ENCODE assay signal across 7 mouse cellular contexts in the genomic region with DNA sequence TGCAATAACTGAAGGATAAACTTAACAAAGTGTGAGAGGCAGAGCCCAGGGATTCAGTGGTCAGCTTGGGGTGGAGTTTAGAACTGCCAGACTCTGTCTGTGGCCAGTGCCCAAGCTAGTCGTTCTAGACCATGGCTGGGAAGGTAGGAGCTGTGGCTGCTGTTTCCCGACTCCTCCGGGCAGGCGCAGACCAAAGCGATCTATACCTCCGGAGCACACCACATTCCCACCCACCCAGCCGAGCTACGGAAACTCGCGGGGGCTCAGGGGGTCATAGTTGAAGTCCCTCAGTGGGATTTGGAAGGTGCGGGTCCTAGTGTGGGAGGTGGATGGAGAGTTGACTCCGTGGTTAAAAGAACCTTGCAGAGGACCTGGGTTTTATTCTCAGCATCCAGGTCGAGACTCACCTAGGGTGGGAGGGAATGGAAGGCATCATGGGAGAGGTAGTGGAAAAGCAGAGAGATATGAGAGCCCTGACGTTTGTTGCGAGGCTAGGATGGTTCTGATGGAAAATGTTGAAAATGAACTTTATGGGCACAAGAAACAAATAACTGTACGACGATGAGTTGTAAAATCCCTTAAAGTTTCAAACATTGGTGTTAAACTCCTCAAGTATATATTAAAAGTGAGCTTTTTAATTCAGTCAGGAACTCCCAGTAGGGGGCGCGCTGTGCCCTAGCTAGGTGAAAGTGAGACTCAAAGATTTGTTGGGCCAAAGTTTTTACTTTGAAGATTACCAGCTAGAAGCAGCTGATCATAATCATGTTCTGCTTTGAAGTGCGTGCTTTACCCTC. TPM values are rescaled to one million over a fixed set of nuclear protein-coding genes. Genes with fewer than 3 reads are reported as not detected.
DNase-seq lines count a peak whose midpoint lies in the region; ATAC-seq lines count a peak whose summit lies in the region.

No protein-coding gene starts in this region.

- peak overlapping the region; percentile 97 for H3K4me2 ChIP-seq in hindbrain, embryonic 16.5 days (ENCODE audit: low read length)

- H3K36me3 ChIP-seq in hindbrain, embryonic 16.5 days (ENCODE audit: control insufficient read depth, insufficient read depth, low read length): no peaks in the 10 kb centered on the region

- H3K9ac ChIP-seq in hindbrain, embryonic 16.5 days (ENCODE audit: low read depth, low read length): peak overlapping the region; percentile 59

- peak; percentile 91 for DNase-seq in adipocyte (ENCODE audit: low spot score)
- DNase-seq in cerebellum, postnatal 25 days: peak; percentile 64 to 86
- peak; percentile 60 to 83 for DNase-seq in frontal cortex, postnatal 36 days (ENCODE audit: low spot score in 2 of 2)
- DNase-seq in left cerebral cortex, adult 11 months (ENCODE audit: low spot score): peak; percentile 70
- DNase-seq in lung, postnatal 4 days: peak; percentile 59 to 82
- peak; percentile 77 to 81 for DNase-seq in right cerebral cortex, adult 2 months (ENCODE audit: low spot score in 2 of 2)

- 2% methylated on average over 20 of the region's 20 CpGs for WGBS in hindbrain, embryonic 16.5 days

- H3K4me1 ChIP-seq in hindbrain, embryonic 16.5 days (ENCODE audit: control insufficient read depth, insufficient read depth, low read depth, low read length): peaks cover 5% of the 10 kb centered on the region

- no peak for ATAC-seq in hindbrain, embryonic 16.5 days

- H3K9me3 ChIP-seq in hindbrain, embryonic 16.5 days (ENCODE audit: control insufficient read depth, low read length): no peaks in the 10 kb centered on the region

- peak overlapping the region; percentile 78 for H3K4me3 ChIP-seq in hindbrain, embryonic 16.5 days (ENCODE audit: low read length)

- H3K27me3 ChIP-seq in hindbrain, embryonic 16.5 days (replicated peaks; ENCODE audit: control insufficient read depth, insufficient read depth, low read length): no peaks in the 10 kb centered on the region

- H3K27ac ChIP-seq in hindbrain, embryonic 16.5 days (ENCODE audit: low read depth, low read length): peak overlapping the region; percentile 48

RNA-seq across cellular contexts. Expression of a gene that starts 57.6 kb away (rescaled TPM):
- 62.6 and 66.8 TPM in 2 replicates for polyA plus RNA-seq in hindbrain, embryonic 16.5 days (2015; fragmentation: Nextera tagmentation; extraction: Ambion mirVana)
